Mouse (Mus musculus): ENCODE measurements at regions not wholly inside any gene's neighbourhood (a gene's known extent, or its start where the extent isn't known, plus 50 kb on each side); places are given as distances from the start of the nearest gene placed in this dataset.

GRCm38 (mm10) chr3:21564211-21564781 is 512.2 kb upstream of the Tbl1xr1 start:
- peak; percentile 65 to 75 for DNase-seq
- no peaks in the 10 kb centered on the region for H3K27me3 ChIP-seq (ENCODE audit: control insufficient read depth, insufficient read depth, low read length)
- intact Hi-C loops (cut with DNase I), result loop anchor here (5.0 to 10.0 kb wide), 2 partner anchors 299 to 373 kb away; no protein-coding TSS in a partner anchor
- TF ChIP-seq POLR2A (IDR thresholded peaks at IDR 0.05; ENCODE audit: insufficient read depth, low read depth, low read length), result no peak
- 0 out of 2 replicates have a peak, but pooled peaks have one; percentile 53 for TF ChIP-seq EP300 (IDR thresholded peaks at IDR 0.05; ENCODE audit: insufficient read depth, low read depth, low read length)
- no peak for TF ChIP-seq CTCF (IDR thresholded peaks at IDR 0.05)
- H3K4me3 ChIP-seq, result no peak overlapping the region
- peaks cover 9% of the 10 kb centered on the region for H3K36me3 ChIP-seq (ENCODE audit: control insufficient read depth, insufficient read depth, low read length)
- H3K4me1 ChIP-seq (ENCODE audit: control insufficient read depth, insufficient read depth, low read length), result peaks cover 14% of the 10 kb centered on the region
- peak overlapping the region; percentile 38 for H3K27ac ChIP-seq
- WGBS, result 24% methylated on average over 3 of the region's 3 CpGs
- no peaks in the 10 kb centered on the region for H3K79me2 ChIP-seq (replicated peaks; ENCODE audit: control insufficient read depth, insufficient read depth, low read length)
- H3K9ac ChIP-seq (ENCODE audit: low read depth, low read length), result no peak overlapping the region

DNA sequence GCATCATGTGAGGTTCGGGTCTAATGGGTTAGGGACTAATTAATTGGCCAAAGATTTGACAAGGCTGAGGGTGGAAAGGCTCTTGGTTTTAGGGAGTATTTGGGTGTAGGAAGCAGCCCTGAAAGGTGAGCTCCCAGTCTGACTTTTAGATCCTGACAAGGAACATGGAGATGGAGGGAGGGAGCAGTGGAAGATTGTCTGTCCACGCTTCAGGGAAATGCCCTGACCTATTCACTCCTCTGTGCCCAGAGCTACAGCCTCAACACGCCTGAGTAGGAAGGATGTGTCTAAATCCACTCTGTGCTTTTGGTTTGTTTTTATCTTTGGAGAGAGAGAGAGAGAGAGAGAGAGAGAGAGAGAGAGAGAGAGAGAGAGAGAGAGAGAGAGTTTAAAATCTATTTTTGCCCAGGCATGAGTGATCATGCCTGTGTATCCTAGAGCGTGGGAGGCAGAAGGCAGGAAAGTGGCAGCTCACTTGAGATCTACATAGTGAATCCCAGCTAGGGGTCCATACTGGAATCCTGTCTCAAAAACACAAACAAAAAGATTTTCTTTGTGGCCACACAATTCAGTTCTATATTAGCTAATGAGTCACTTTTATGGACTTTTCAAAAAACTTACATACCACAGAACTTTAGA is 511.5 kb upstream of the Tbl1xr1 start:
- no peak overlapping the region for H3K4me3 ChIP-seq
- intact Hi-C loops (cut with DNase I), result loop anchor here (5.0 to 10.0 kb wide), 4 partner anchors 68 to 512 kb away; partner anchors contain the start of gene Tbl1xr1
- DNase-seq, result no peak
- 50% methylated on average over 4 of the region's 4 CpGs for WGBS
- TF ChIP-seq EP300 (IDR thresholded peaks at IDR 0.05; ENCODE audit: insufficient read depth, low read depth, low read length) (no peak), CTCF (IDR thresholded peaks at IDR 0.05) (no peak), POLR2A (IDR thresholded peaks at IDR 0.05; ENCODE audit: insufficient read depth, low read depth, low read length) (no peak)
- peak overlapping the region; percentile 38 for H3K27ac ChIP-seq
- peaks cover 14% of the 10 kb centered on the region for H3K4me1 ChIP-seq (ENCODE audit: control insufficient read depth, insufficient read depth, low read length)
- H3K36me3 ChIP-seq (ENCODE audit: control insufficient read depth, insufficient read depth, low read length), result peaks cover 9% of the 10 kb centered on the region
- no peak overlapping the region for H3K9ac ChIP-seq (ENCODE audit: low read depth, low read length)
- no peaks in the 10 kb centered on the region for H3K27me3 ChIP-seq (ENCODE audit: control insufficient read depth, insufficient read depth, low read length)
- H3K79me2 ChIP-seq (replicated peaks; ENCODE audit: control insufficient read depth, insufficient read depth, low read length), result no peaks in the 10 kb centered on the region

GRCm38 (mm10) chr3:21569721-21570120 is 506.7 kb upstream of the Tbl1xr1 start:
- Histone ChIP-seq H3K27me3 (ENCODE audit: control insufficient read depth, insufficient read depth, low read length) (no peaks in the 10 kb centered on the region), H3K79me2 (replicated peaks; ENCODE audit: control insufficient read depth, insufficient read depth, low read length) (no peaks in the 10 kb centered on the region), H3K36me3 (ENCODE audit: control insufficient read depth, insufficient read depth, low read length) (no peaks in the 10 kb centered on the region), H3K4me3 (no peak overlapping the region), H3K27ac (0 out of 2 replicates have a peak overlapping the region, but pooled peaks have one; percentile 14), H3K4me1 (ENCODE audit: control insufficient read depth, insufficient read depth, low read length) (peaks cover 2% of the 10 kb centered on the region; the same call in 1 of the 2 replicates), H3K9ac (ENCODE audit: low read depth, low read length) (no peak overlapping the region)
- TF ChIP-seq POLR2A (IDR thresholded peaks at IDR 0.05; ENCODE audit: insufficient read depth, low read depth, low read length) (no peak), EP300 (IDR thresholded peaks at IDR 0.05; ENCODE audit: insufficient read depth, low read depth, low read length) (no peak), CTCF (IDR thresholded peaks at IDR 0.05) (no peak)
- DNase-seq, result peak in 1 of 2 experiments; percentile 11
- 68% methylated on average over 1 of the region's 1 CpGs for WGBS
- intact Hi-C loops (cut with DNase I), result loop anchor here (5.0 to 10.0 kb wide), 3 partner anchors 72 to 508 kb away; partner anchors contain the start of gene Tbl1xr1

DNA sequence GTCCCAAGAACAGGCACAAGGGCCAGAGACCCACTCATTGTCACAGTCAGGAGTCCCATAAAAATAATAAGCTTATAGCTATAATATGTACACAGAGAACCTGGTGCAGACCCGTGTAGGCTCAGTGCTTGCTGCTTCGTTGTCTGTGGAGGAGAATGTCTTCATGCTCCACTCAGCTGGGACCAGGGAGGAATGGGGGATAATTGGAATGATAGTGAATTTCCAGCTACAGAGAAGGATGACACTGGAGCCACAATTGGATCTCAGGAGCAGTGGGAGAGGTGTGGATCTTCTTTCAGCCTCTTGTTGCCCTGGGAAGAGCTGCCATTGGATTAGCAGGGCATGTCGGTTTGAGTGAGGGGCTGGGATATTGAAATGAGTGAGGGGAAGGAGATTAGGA is 497.8 kb upstream of the Tbl1xr1 start:
- H3K36me3 ChIP-seq (ENCODE audit: control insufficient read depth, insufficient read depth, low read length), result no peaks in the 10 kb centered on the region

DNA sequence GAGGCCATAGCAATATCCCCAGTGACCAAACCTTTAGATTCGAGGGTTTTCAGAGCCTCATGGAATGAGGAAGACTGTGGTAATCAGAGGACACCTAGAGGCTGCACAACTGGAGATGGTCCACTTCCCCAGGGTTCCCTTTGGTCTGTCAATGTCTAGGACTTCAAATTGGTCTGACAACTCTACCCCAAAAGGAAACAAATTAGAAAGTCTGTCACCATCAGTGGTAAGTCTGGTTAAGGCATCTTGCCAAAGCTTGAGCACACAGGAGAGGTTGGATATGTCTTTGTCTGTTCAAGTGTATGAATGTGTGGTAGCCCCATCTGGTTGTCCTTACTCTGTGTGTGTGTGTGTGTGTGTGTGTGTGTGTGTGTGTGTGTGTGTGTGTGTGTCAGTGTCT is 494.3 kb upstream of the Tbl1xr1 start:
- no peak for TF ChIP-seq POLR2A (IDR thresholded peaks at IDR 0.05; ENCODE audit: insufficient read depth, low read depth, low read length)
- TF ChIP-seq CTCF (IDR thresholded peaks at IDR 0.05), result no peak
- no peak for TF ChIP-seq EP300 (IDR thresholded peaks at IDR 0.05; ENCODE audit: insufficient read depth, low read depth, low read length)
- no peak for DNase-seq
- H3K27me3 ChIP-seq (ENCODE audit: control insufficient read depth, insufficient read depth, low read length), result no peaks in the 10 kb centered on the region
- H3K36me3 ChIP-seq (ENCODE audit: control insufficient read depth, insufficient read depth, low read length), result no peaks in the 10 kb centered on the region
- no peak overlapping the region for H3K27ac ChIP-seq
- H3K9ac ChIP-seq (ENCODE audit: low read depth, low read length), result no peak overlapping the region
- no peaks in the 10 kb centered on the region for H3K4me1 ChIP-seq (ENCODE audit: control insufficient read depth, insufficient read depth, low read length)
- no peaks in the 10 kb centered on the region for H3K79me2 ChIP-seq (replicated peaks; ENCODE audit: control insufficient read depth, insufficient read depth, low read length)
- intact Hi-C loops (cut with DNase I), result no loop called here
- H3K4me3 ChIP-seq, result no peak overlapping the region
- 64% methylated on average over 1 of the region's 1 CpGs for WGBS

More for the DNA sequence above, 497.8 kb upstream of the Tbl1xr1 start:
- Histone ChIP-seq H3K27ac (no peak overlapping the region), H3K9ac (ENCODE audit: low read depth, low read length) (no peak overlapping the region), H3K27me3 (ENCODE audit: control insufficient read depth, insufficient read depth, low read length) (no peaks in the 10 kb centered on the region), H3K4me3 (no peak overlapping the region), H3K79me2 (replicated peaks; ENCODE audit: control insufficient read depth, insufficient read depth, low read length) (no peaks in the 10 kb centered on the region), H3K4me1 (ENCODE audit: control insufficient read depth, insufficient read depth, low read length) (no peaks in the 10 kb centered on the region; the same call in 1 of the 2 replicates)
- no peak for DNase-seq
- 84% methylated on average over 3 of the region's 3 CpGs for WGBS
- no peak for TF ChIP-seq POLR2A (IDR thresholded peaks at IDR 0.05; ENCODE audit: insufficient read depth, low read depth, low read length)
- intact Hi-C loops (cut with DNase I), result no loop called here

- no peak for DNase-seq
- Histone ChIP-seq H3K27ac (no peak overlapping the region), H3K9ac (ENCODE audit: low read depth, low read length) (no peak overlapping the region), H3K36me3 (ENCODE audit: control insufficient read depth, insufficient read depth, low read length) (no peaks in the 10 kb centered on the region), H3K27me3 (ENCODE audit: control insufficient read depth, insufficient read depth, low read length) (no peaks in the 10 kb centered on the region), H3K4me1 (ENCODE audit: control insufficient read depth, insufficient read depth, low read length) (no peaks in the 10 kb centered on the region), H3K79me2 (replicated peaks; ENCODE audit: control insufficient read depth, insufficient read depth, low read length) (no peaks in the 10 kb centered on the region), H3K4me3 (no peak overlapping the region)
- TF ChIP-seq POLR2A (IDR thresholded peaks at IDR 0.05; ENCODE audit: insufficient read depth, low read depth, low read length) (no peak), EP300 (IDR thresholded peaks at IDR 0.05; ENCODE audit: insufficient read depth, low read depth, low read length) (no peak)
- WGBS, result 73% methylated on average over 3 of the region's 3 CpGs
- intact Hi-C loops (cut with DNase I), result no loop called here
Measured at GRCm38 (mm10) chr3:21585767-21586166, 490.7 kb upstream of the Tbl1xr1 start.
